Mouse (Mus musculus): ENCODE results near the gene Samd4b.

GRCm38 (mm10) chr7:28544051-28544601, 53.8 kb downstream of the Samd4b start:
- TF ChIP-seq GATA1 (IDR thresholded peaks at IDR 0.05; ENCODE audit: low read length) (no peak), TAL1 (IDR thresholded peaks at IDR 0.05; ENCODE audit: low read length) (no peak)
